In genomic region chr15:85634322-85635141, GRCm38 (mm10) we compare ENCODE assay signal across 7 mouse cellular contexts. TPM values are rescaled to one million over a fixed set of nuclear protein-coding genes. Genes with fewer than 3 reads are reported as not detected.
A peak's percentile ranks its signal among the peaks of the same experiment; 100 is the strongest.
DNase-seq lines count a peak whose midpoint lies in the region; ATAC-seq lines count a peak whose summit lies in the region.

No protein-coding gene starts in this region.

- peak overlapping the region; percentile 71 for H3K9ac ChIP-seq in intestine, embryonic 15.5 days

- H3K4me1 ChIP-seq in intestine, embryonic 15.5 days (replicated peaks) = peaks cover 3% of the 10 kb centered on the region; the same call in 1 of the 2 replicates
- H3K4me1 ChIP-seq in midbrain, embryonic 10.5 days = peaks cover 22% of the 10 kb centered on the region

- H3K4me3 ChIP-seq in intestine, embryonic 15.5 days (replicated peaks) = peak overlapping the region; percentile 56
- peak overlapping the region; percentile 73 for H3K4me3 ChIP-seq in midbrain, embryonic 10.5 days

- DNase-seq in adrenal gland, adult 18-20 months (ENCODE audit: low spot score in 2 of 2) = peak; percentile 97
- DNase-seq in embryo, embryonic 11 days = peak; percentile 100
- DNase-seq in gastrocnemius, postnatal 25 days = peak; percentile 100
- peak; percentile 99 to 100 for DNase-seq in left cerebral cortex, postnatal 25 days (ENCODE audit: low spot score in 2 of 2)
- DNase-seq in midbrain, embryonic 10.5 days (ENCODE audit: low spot score) = peak; percentile 100
- peak; percentile 91 for DNase-seq in right cerebral cortex, postnatal 4 days

- H3K27me3 ChIP-seq in intestine, embryonic 15.5 days (replicated peaks) = no peaks in the 10 kb centered on the region
- H3K27me3 ChIP-seq in midbrain, embryonic 10.5 days (ENCODE audit: low read depth, poor library complexity, severe bottlenecking) = peaks cover 55% of the 10 kb centered on the region

- peak overlapping the region; percentile 73 for H3K4me2 ChIP-seq in intestine, embryonic 15.5 days (replicated peaks)

- H3K36me3 ChIP-seq in intestine, embryonic 15.5 days = no peaks in the 10 kb centered on the region
- no peaks in the 10 kb centered on the region for H3K36me3 ChIP-seq in midbrain, embryonic 10.5 days

- intact Hi-C loops in left cerebral cortex, postnatal 25 days (cut with DNase I) = loop anchor here (2.0 kb wide), 2 partner anchors 18 to 36 kb away; no protein-coding TSS in a partner anchor

- H3K9me3 ChIP-seq in intestine, embryonic 15.5 days = no peaks in the 10 kb centered on the region
- H3K9me3 ChIP-seq in midbrain, embryonic 10.5 days (replicated peaks) = no peaks in the 10 kb centered on the region

- peak; percentile 98 for ATAC-seq in intestine, embryonic 15.5 days

- H3K27ac ChIP-seq in intestine, embryonic 15.5 days = peak overlapping the region; percentile 92
- peak overlapping the region; percentile 94 for H3K27ac ChIP-seq in midbrain, embryonic 10.5 days (replicated peaks)

- WGBS in intestine, embryonic 15.5 days = under 1% methylated on average over 57 of the region's 58 CpGs
- under 1% methylated on average over 58 of the region's 58 CpGs for WGBS in midbrain, embryonic 10.5 days

RNA-seq across cellular contexts. Expression of gene Wnt7b, which starts 52.3 kb away (rescaled TPM):
- under 1 TPM; 0.48 to 0.50 TPM for total RNA-seq in adrenal gland, adult 18-20 months (2021)
- total RNA-seq in gastrocnemius, postnatal 25 days (2021) = not detected
- 1.5 and 1.7 TPM in 2 replicates for polyA plus RNA-seq in intestine, embryonic 15.5 days (2015; fragmentation: Nextera tagmentation; extraction: Ambion mirVana)
- 10 to 100 TPM; 31.3 to 34.4 TPM for total RNA-seq in left cerebral cortex, postnatal 25 days (2021)
- polyA plus RNA-seq in midbrain, embryonic 10.5 days (2016; fragmentation: Nextera tagmentation; extraction: Ambion mirVana) = 54.8 and 56.5 TPM in 2 replicates

Comparison
In these comparisons a context has a peak if more than half of its experiments do, and no peak if none do; other contexts are left out.
1. Peak in every context shown above with its lines: DNase-seq, ATAC-seq, H3K4me3 ChIP-seq and H3K27ac ChIP-seq.
2. RNA of gene Wnt7b, which starts 52.3 kb away (total RNA-seq): 31.3 to 34.4 TPM in left cerebral cortex, postnatal 25 days; 0.48 to 0.50 TPM in adrenal gland, adult 18-20 months and not detected in gastrocnemius, postnatal 25 days; every median in the first group is over 10 times any median in the second.